Mouse (Mus musculus): Measurements from ENCODE around the gene Rbm17. TPM values are rescaled to one million over a fixed set of nuclear protein-coding genes. Genes with fewer than 3 reads are reported as not detected.

Gene Rbm17
- 67.7 TPM for polyA plus RNA-seq (2014; fragmentation: Illumina TruSeq; extraction: RNeasy Lipid Tissue Mini Kit (QIAGEN cat#74804); ENCODE audit: low read depth, low replicate concordance)

GRCm38 (mm10) chr2:11604053-11604452 is at the start of gene Rbm17:
Gene Rbm17 (minus strand): TSS chr2:11604153.

GRCm38 (mm10) chr2:11642451-11642941 is 38.5 kb upstream of the Rbm17 start, which contains the start of gene Il2ra:
Gene Il2ra (plus strand): TSS chr2:11642807.

GRCm38 (mm10) chr2:11625890-11626289 is 21.9 kb upstream of the Rbm17 start, which contains the start of gene Gm17490:
Gene Gm17490 (minus strand): TSS chr2:11626264.

GRCm38 (mm10) chr2:11553471-11554400 is 50.2 kb downstream of the Rbm17 start, which contains the start of gene Pfkfb3:
Gene Pfkfb3 (minus strand): TSS chr2:11554077.

Other genes with a start within 250 kb of the Rbm17 start
- 5.6 TPM for gene Pfkfb3, start 50.1 kb downstream of the Rbm17 start, polyA plus RNA-seq (2014; fragmentation: Illumina TruSeq; extraction: RNeasy Lipid Tissue Mini Kit (QIAGEN cat#74804); ENCODE audit: low read depth, low replicate concordance)
- gene Gm17490, start 22.1 kb upstream of the Rbm17 start, polyA plus RNA-seq (2014; fragmentation: Illumina TruSeq; extraction: RNeasy Lipid Tissue Mini Kit (QIAGEN cat#74804); ENCODE audit: low read depth, low replicate concordance): not detected
- 0.81 TPM for gene Il2ra, start 38.7 kb upstream of the Rbm17 start, polyA plus RNA-seq (2014; fragmentation: Illumina TruSeq; extraction: RNeasy Lipid Tissue Mini Kit (QIAGEN cat#74804); ENCODE audit: low read depth, low replicate concordance)
- 45.1 TPM for gene Il15ra, start 101.1 kb upstream of the Rbm17 start, polyA plus RNA-seq (2014; fragmentation: Illumina TruSeq; extraction: RNeasy Lipid Tissue Mini Kit (QIAGEN cat#74804); ENCODE audit: low read depth, low replicate concordance)
- gene Fbh1, start 173.4 kb upstream of the Rbm17 start, polyA plus RNA-seq (2014; fragmentation: Illumina TruSeq; extraction: RNeasy Lipid Tissue Mini Kit (QIAGEN cat#74804); ENCODE audit: low read depth, low replicate concordance): 79.0 TPM
- gene Ankrd16, start 173.7 kb upstream of the Rbm17 start, polyA plus RNA-seq (2014; fragmentation: Illumina TruSeq; extraction: RNeasy Lipid Tissue Mini Kit (QIAGEN cat#74804); ENCODE audit: low read depth, low replicate concordance): 26.7 TPM

All from heart, adult 10 weeks (tissue).